Mouse (Mus musculus): ENCODE measurements around the gene Rbl1.
"Not testable (repeated sequence)": the region's sequence is repeated elsewhere in the genome, so short reads cannot be mapped to it uniquely, and the experiment has no call there.

The Rbl1 gene

GRCm38 (mm10) chr2:157173555-157173954 is 30.8 kb downstream of the Rbl1 start:
- in situ Hi-C loops (cut with MboI, MseI), result loop anchor here (10.0 kb wide), 1 partner anchor 131 kb away; no protein-coding TSS in a partner anchor

- in situ Hi-C loops (cut with MboI, MseI), result loop anchor here (10.0 kb wide), 1 partner anchor 132 kb away; no protein-coding TSS in a partner anchor
Measured at GRCm38 (mm10) chr2:157172984-157173383, 31.4 kb downstream of the Rbl1 start.

- in situ Hi-C loops (cut with MboI, MseI), result loop anchor here (10.0 kb wide), 1 partner anchor 134 kb away; no protein-coding TSS in a partner anchor
Measured at GRCm38 (mm10) chr2:157170626-157171025, 33.7 kb downstream of the Rbl1 start.

- in situ Hi-C loops (cut with MboI, MseI), result loop anchor here (10.0 kb wide), 1 partner anchor 135 kb away; no protein-coding TSS in a partner anchor
Measured at GRCm38 (mm10) chr2:157170166-157170565, 34.2 kb downstream of the Rbl1 start.

GRCm38 (mm10) chr2:157166371-157167080 is 37.8 kb downstream of the Rbl1 start:
- in situ Hi-C loops (cut with MboI, MseI), result no loop called here

GRCm38 (mm10) chr2:157165312-157166224 is 38.8 kb downstream of the Rbl1 start:
- in situ Hi-C loops (cut with MboI, MseI), result not testable (repeated sequence)

- in situ Hi-C loops (cut with MboI, MseI), result no loop called here
Measured at GRCm38 (mm10) chr2:157164101-157164500, 40.2 kb downstream of the Rbl1 start.

- in situ Hi-C loops (cut with MboI, MseI), result no loop called here
Measured at GRCm38 (mm10) chr2:157156079-157156478, 48.3 kb downstream of the Rbl1 start.

GRCm38 (mm10) chr2:157153235-157153634 is 51.1 kb downstream of the Rbl1 start:
- in situ Hi-C loops (cut with MboI, MseI), result no loop called here

GRCm38 (mm10) chr2:157148417-157148816 is 55.9 kb downstream of the Rbl1 start:
- in situ Hi-C loops (cut with MboI, MseI), result no loop called here

GRCm38 (mm10) chr2:157147397-157148020 is 56.8 kb downstream of the Rbl1 start:
- in situ Hi-C loops (cut with MboI, MseI), result no loop called here

GRCm38 (mm10) chr2:157145173-157145572 is 59.2 kb downstream of the Rbl1 start:
- in situ Hi-C loops (cut with MboI, MseI), result no loop called here

GRCm38 (mm10) chr2:157144132-157144531 is 60.2 kb downstream of the Rbl1 start:
- in situ Hi-C loops (cut with MboI, MseI), result no loop called here

- in situ Hi-C loops (cut with MboI, MseI), result no loop called here
Measured at GRCm38 (mm10) chr2:157141962-157142361, 62.4 kb downstream of the Rbl1 start.

- in situ Hi-C loops (cut with MboI, MseI), result loop anchor here (10.0 kb wide), 1 partner anchor 595 kb away; the partner anchor contains the start of gene Ctnnbl1
Measured at GRCm38 (mm10) chr2:157139251-157139802, 65.0 kb downstream of the Rbl1 start.

- in situ Hi-C loops (cut with MboI, MseI), result loop anchor here (10.0 kb wide), 1 partner anchor 596 kb away; the partner anchor contains the start of gene Ctnnbl1
Measured at GRCm38 (mm10) chr2:157138808-157139207, 65.5 kb downstream of the Rbl1 start.

GRCm38 (mm10) chr2:157137959-157138731 is 66.2 kb downstream of the Rbl1 start:
- in situ Hi-C loops (cut with MboI, MseI), result loop anchor here (10.0 kb wide), 1 partner anchor 597 kb away; the partner anchor contains the start of gene Ctnnbl1

- in situ Hi-C loops (cut with MboI, MseI), result loop anchor here (10.0 kb wide), 1 partner anchor 598 kb away; the partner anchor contains the start of gene Ctnnbl1
Measured at GRCm38 (mm10) chr2:157136646-157137045, 67.7 kb downstream of the Rbl1 start.

- in situ Hi-C loops (cut with MboI, MseI), result loop anchor here (10.0 kb wide), 1 partner anchor 599 kb away; the partner anchor contains the start of gene Ctnnbl1
Measured at GRCm38 (mm10) chr2:157136176-157136575, 68.2 kb downstream of the Rbl1 start.

GRCm38 (mm10) chr2:157135529-157136120 is 68.7 kb downstream of the Rbl1 start:
- in situ Hi-C loops (cut with MboI, MseI), result loop anchor here (10.0 kb wide), 1 partner anchor 599 kb away; the partner anchor contains the start of gene Ctnnbl1
